Mouse (Mus musculus): ENCODE results near the gene Ablim2.

Gene Ablim2

GRCm38 (mm10) chr5:35770891-35771663 lies 13.4 kb downstream of the Ablim2 start:
- no peak for DNase-seq

DNA sequence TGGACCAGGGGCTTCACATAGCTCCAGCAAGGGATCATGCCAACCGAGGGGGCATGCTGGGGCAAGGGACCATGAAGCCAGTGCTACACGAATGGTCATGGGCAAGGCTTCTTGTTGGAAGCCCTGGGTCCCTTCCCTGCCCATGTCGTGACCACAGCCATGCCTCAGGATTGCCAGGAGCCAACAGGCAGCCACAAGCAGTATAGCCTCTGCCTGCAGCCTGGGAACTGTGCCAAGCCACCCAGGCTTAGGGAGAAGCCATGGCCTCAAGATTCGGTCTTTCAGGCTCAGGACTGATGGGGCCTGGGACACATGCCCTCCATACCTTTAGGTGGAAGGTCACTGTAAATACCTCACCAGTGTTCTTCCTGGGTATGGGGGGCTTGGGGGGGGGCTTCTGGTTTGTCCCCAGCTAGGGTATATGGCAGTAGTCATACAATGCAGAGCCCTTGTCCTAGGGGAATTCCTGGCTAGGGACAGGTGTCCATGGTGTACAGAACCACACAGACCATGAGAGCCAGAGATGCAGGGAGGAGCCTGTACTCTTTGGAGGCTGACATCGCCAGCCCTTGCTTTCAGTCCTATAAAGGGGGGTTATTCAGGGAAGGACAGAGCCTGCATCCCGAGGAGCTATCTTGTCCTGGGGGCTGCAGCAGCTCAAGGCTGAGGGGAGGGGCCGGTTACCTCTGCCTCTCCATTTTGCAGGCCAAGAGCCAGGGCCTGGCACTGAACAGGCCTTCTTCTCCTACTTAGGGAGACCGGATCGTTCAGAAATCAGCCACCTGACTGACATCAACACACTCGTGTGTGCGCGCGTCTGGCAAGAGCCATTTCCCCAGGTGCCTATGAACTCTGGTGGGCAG lies 15.8 kb downstream of the Ablim2 start:
- DNase-seq: peak in 1 of 2 experiments; percentile 34

DNA sequence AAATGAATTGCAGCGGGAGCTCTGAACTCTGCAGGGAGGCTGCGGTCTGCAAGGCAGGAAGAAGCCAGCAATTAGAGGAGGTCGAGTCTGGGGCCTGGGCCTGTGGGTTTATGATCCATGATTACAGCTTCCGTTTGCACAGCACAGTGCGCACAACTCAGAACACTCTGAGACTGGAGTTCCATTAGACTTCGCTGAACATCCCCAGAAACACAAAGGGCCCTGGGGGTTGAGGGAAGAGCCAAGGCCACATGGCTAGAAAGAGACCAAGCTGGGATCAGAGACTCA lies 16.4 kb downstream of the Ablim2 start:
- no peak for DNase-seq

GRCm38 (mm10) chr5:35781116-35781515 lies 23.4 kb downstream of the Ablim2 start:
- DNase-seq: no peak

GRCm38 (mm10) chr5:35782648-35783180 lies 25.0 kb downstream of the Ablim2 start:
- no peak for DNase-seq

- DNase-seq: no peak
Observed at GRCm38 (mm10) chr5:35785853-35786252, 28.2 kb downstream of the Ablim2 start.

- DNase-seq: no peak
Observed at GRCm38 (mm10) chr5:35787847-35788246, 30.2 kb downstream of the Ablim2 start.

GRCm38 (mm10) chr5:35788719-35789118 lies 31.0 kb downstream of the Ablim2 start:
- no peak for DNase-seq

DNA sequence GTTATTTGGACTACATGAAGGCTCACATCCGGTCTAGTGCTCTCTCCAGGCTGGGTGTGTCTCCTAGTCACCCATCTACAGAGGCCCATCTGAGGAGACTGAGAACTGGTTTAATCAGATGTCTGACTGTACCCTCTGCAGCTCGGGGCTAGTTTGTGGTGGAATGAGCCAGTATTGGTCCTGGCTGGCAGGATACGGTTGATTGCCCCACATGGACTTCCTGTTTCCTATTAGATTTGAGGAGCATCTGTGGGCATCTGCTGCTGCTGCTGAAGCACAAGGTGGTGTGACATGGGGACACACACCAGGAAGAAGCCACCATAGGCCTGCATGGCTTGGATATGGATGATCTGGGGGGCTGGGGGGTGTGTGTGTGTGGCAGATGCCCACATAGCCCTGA lies 32.0 kb downstream of the Ablim2 start:
- no peak for DNase-seq

- DNase-seq: no peak
Observed at GRCm38 (mm10) chr5:35790387-35791065, 32.8 kb downstream of the Ablim2 start.

DNA sequence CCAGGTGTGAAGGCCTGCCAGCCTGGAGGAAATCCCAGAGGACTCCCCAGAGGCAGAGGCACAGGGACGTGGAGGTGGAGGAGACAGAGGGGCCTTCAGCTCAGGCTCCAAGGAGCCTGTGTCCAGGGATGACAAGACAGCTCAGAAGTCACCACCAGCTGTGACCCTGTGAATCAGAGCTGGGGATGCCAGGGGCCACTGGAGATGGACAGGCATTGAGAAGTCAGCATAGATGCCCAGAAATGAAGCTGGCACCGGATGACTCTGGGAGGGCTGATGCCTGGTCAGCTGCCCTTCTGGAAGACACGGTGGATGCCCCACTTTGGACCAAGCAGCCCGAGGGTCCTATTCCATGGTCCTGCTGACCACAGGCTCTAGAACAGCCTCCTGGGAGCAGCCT lies 36.3 kb downstream of the Ablim2 start:
- no peak for DNase-seq

GRCm38 (mm10) chr5:35794942-35795341 lies 37.3 kb downstream of the Ablim2 start:
- DNase-seq: no peak

DNA sequence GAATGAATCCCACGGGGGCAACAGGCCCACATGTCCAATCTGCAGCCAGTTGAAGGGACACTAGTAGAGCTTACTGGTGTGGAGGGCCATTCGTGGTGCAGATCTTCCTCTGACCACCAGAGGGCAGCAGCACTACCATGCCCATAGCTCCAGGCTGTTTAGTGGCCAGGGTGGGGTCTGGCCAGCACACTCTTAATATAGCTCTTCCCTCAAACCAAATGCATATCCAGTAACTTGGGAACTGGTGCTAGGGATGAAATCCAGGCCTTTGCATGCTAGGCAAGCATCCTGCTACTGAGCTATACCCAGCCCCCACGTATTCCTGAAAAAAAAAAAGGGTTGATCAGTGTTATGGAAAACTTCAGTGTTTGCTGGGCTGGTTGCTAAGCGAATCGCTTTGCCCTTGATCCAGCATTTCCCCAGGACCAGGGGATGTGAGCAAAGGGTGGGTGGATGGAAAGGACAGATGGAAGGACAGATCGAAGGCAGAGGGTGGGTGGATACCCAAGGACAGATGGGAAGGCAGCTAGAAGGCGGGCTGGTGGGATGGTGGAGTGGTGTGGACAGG lies 37.9 kb downstream of the Ablim2 start:
- DNase-seq: peak; percentile 61 to 73

- DNase-seq: no peak
Observed at GRCm38 (mm10) chr5:35796136-35796535, 38.5 kb downstream of the Ablim2 start.

DNA sequence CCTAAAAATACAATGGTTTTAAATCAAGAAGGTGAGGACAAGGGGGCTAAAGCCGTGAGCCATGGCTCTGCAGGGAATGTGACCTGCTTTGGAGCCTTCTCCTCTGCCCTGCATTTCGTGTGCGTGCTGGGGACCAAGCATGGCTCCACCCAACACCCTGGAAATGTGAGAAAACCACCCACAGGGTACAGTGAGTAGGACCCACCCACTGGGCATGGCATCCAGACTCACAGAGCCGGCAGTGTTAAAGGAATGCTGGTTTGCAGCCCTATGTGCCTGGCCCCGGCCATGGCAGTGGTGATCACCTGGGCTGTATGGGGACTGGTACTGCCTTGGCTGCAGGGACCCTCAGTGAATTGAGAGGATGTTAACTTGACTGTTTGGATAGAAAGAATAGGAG lies 41.4 kb downstream of the Ablim2 start:
- no peak for DNase-seq

DNA sequence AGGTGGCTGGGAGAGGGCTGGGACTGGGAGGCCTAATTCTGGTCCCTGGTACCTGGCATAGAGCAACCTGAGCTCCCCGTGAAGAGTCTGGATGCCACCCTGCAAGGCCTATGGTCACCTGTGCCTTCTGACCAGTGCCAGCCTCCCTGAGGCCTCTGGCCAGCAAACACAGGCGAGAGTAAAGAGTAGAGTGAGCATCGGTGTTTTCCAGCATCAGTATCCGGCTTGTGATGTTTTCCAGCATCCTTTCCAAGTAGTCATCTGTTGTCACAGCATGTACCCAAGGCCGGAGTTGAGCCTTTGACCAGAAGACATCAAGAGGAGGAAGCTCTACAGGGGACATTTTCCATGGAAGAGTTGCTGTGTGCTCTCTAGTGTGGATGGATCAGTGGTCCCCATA lies 45.7 kb downstream of the Ablim2 start:
- DNase-seq: no peak

GRCm38 (mm10) chr5:35804685-35805084 lies 47.0 kb downstream of the Ablim2 start:
- DNase-seq: no peak

- no peak for DNase-seq
Observed at GRCm38 (mm10) chr5:35805209-35805608, 47.5 kb downstream of the Ablim2 start.

- no peak for DNase-seq
Observed at GRCm38 (mm10) chr5:35807018-35807417, 49.3 kb downstream of the Ablim2 start.

DNA sequence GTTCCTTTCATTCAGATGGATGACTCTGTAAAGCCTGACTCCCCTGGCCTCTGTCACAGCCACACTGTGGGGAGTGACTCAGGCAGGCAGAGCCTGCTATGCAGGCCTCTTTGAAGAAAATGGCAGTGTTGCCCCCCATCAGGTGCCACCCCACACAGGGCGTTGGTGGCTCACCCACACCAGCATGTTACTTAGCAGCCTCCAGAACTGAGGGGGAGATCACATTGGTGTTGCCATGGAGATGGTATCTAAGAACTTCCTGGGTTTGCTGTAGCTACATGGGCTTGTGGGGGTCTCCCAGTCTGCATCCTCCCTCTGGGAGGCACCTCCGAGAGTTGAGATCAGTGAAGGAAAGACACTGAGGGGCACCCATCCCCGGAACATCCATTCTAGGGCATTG lies 52.8 kb downstream of the Ablim2 start:
- no peak for DNase-seq

DNA sequence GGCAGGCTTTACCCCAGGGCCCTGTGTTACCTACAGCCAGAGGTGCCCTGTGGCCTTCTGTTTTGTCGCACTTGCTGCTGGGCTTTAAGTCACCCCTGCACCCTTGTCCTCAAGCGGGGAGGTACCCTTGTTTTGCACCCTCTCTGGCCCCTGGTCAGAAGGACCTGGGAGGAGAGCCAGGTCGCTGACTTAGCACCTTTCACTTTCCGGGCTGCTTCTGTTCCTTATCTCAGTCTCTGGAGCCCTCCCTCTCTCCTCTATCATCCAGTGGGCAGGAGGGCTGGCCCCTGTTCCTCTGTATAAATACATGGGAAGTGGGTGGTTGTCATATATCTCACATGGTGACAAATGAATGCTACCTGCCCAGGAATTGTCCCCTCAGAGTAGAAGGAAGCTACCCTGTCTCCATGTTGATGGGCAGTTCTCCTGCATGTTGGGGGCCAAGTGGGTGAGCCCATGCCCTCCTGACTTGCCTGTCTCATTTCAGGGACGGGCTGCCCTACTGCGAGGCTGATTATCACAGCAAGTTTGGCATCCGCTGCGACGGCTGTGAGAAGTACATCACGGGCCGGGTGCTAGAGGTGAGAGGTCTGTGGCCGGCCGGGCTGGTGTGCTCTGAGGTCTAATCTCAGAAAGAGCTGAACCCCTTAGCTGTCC lies 54.1 kb downstream of the Ablim2 start:
- DNase-seq: no peak

DNA sequence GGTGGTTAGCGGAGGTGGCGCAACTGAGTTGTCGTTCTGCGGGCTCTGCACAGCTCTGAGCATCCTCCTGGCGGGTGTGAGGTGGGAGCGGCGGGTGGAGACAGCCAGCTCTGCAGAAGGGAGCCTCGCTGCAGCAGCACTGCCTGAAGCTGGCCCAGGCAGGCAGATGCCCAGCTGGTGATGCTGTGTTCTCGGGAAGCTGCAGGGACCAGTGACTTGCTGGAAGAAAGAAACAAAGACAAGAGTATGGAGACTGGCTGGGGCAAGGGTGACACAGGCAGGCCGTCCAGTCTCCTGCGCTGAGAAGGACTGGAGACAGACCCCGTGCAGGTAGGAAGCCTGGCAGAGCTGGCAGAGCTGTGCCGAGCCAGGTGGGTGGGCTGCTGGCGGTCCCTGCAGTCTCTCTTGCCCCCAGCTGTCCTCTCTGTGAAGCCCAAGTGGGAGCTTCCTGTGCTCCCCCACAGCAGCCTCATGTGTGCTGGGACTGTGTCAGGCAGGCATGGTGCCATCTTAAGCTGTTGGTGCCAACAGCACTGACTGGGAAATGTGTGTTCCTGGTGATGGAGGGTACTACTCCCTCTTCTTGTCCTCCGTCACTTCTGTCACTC lies 56.8 kb downstream of the Ablim2 start:
- DNase-seq: no peak

Data from lung, postnatal 4 days (tissue).